Mouse (Mus musculus): ENCODE results near the gene Slc2a9.

- TF ChIP-seq CTCF (IDR thresholded peaks at IDR 0.05) (peak; percentile 67), POLR2A (IDR thresholded peaks at IDR 0.05; ENCODE audit: insufficient read depth, low read depth, low read length) (no peak), EP300 (IDR thresholded peaks at IDR 0.05; ENCODE audit: insufficient read depth, low read depth, low read length) (no peak)
These were observed 25.9 kb downstream of the Slc2a9 start for GRCm38 (mm10) chr5:38476861-38477565.

Measured in heart, adult 2 months (tissue).